Mouse (Mus musculus): ENCODE measurements at regions not wholly inside any gene's neighbourhood (a gene's known extent, or its start where the extent isn't known, plus 50 kb on each side); places are given as distances from the start of the nearest gene placed in this dataset.

GRCm38 (mm10) chr6:81795281-81795680 is 128.2 kb upstream of the Gcfc2 start:
- H3K4me2 ChIP-seq, result no peak overlapping the region
- no peaks in the 10 kb centered on the region for H3K4me1 ChIP-seq
- 76% methylated on average over 6 of the region's 6 CpGs for WGBS
- no peak for ATAC-seq (ENCODE audit: insufficient number of reproducible peaks, insufficient read depth, low FRiP score, low TSS enrichment, low read depth)
- H3K9me3 ChIP-seq, result no peaks in the 10 kb centered on the region
- no peak overlapping the region for H3K27ac ChIP-seq
- H3K4me3 ChIP-seq, result no peak overlapping the region
- no peaks in the 10 kb centered on the region for H3K36me3 ChIP-seq
- no peak overlapping the region for H3K9ac ChIP-seq
- no peaks in the 10 kb centered on the region for H3K27me3 ChIP-seq

GRCm38 (mm10) chr6:81800822-81801221 is 122.6 kb upstream of the Gcfc2 start:
- no peak overlapping the region for H3K27ac ChIP-seq
- WGBS, result 80% methylated on average over 3 of the region's 3 CpGs
- no peak overlapping the region for H3K9ac ChIP-seq
- no peak overlapping the region for H3K4me3 ChIP-seq
- 0 out of 2 replicates have a peak, but pooled peaks cover 4% of the 10 kb centered on the region for H3K9me3 ChIP-seq
- H3K36me3 ChIP-seq, result no peaks in the 10 kb centered on the region
- no peak overlapping the region for H3K4me2 ChIP-seq
- no peaks in the 10 kb centered on the region for H3K27me3 ChIP-seq
- H3K4me1 ChIP-seq, result peaks cover 4% of the 10 kb centered on the region; the same call in 1 of the 2 replicates
- ATAC-seq (ENCODE audit: insufficient number of reproducible peaks, insufficient read depth, low FRiP score, low TSS enrichment, low read depth), result no peak

GRCm38 (mm10) chr6:81801804-81802203 is 121.7 kb upstream of the Gcfc2 start:
- Histone ChIP-seq H3K27ac (no peak overlapping the region), H3K9ac (no peak overlapping the region), H3K4me3 (no peak overlapping the region), H3K4me1 (peaks cover 4% of the 10 kb centered on the region; the same call in 1 of the 2 replicates), H3K4me2 (no peak overlapping the region), H3K36me3 (no peaks in the 10 kb centered on the region), H3K9me3 (0 out of 2 replicates have a peak, but pooled peaks cover 4% of the 10 kb centered on the region), H3K27me3 (no peaks in the 10 kb centered on the region)
- WGBS, result 76% methylated on average over 3 of the region's 3 CpGs
- ATAC-seq (ENCODE audit: insufficient number of reproducible peaks, insufficient read depth, low FRiP score, low TSS enrichment, low read depth), result no peak

- no peak overlapping the region for H3K27ac ChIP-seq
- no peak overlapping the region for H3K4me3 ChIP-seq
- no peaks in the 10 kb centered on the region for H3K27me3 ChIP-seq
- WGBS, result 93% methylated on average over 11 of the region's 11 CpGs
- H3K9me3 ChIP-seq, result 0 out of 2 replicates have a peak, but pooled peaks cover 4% of the 10 kb centered on the region
- no peak for ATAC-seq (ENCODE audit: insufficient number of reproducible peaks, insufficient read depth, low FRiP score, low TSS enrichment, low read depth)
- H3K4me1 ChIP-seq, result peaks cover 4% of the 10 kb centered on the region; the same call in 1 of the 2 replicates
- no peak overlapping the region for H3K9ac ChIP-seq
- H3K4me2 ChIP-seq, result no peak overlapping the region
- no peaks in the 10 kb centered on the region for H3K36me3 ChIP-seq
Measured at GRCm38 (mm10) chr6:81805942-81806341, 117.5 kb upstream of the Gcfc2 start.

- Histone ChIP-seq H3K9me3 (no peaks in the 10 kb centered on the region), H3K36me3 (no peaks in the 10 kb centered on the region), H3K4me2 (no peak overlapping the region), H3K27ac (no peak overlapping the region), H3K4me3 (no peak overlapping the region), H3K27me3 (no peaks in the 10 kb centered on the region), H3K4me1 (peaks cover 4% of the 10 kb centered on the region; the same call in 1 of the 2 replicates), H3K9ac (no peak overlapping the region)
- ATAC-seq (ENCODE audit: insufficient number of reproducible peaks, insufficient read depth, low FRiP score, low TSS enrichment, low read depth), result no peak
- 88% methylated on average over 13 of the region's 13 CpGs for WGBS
Measured at GRCm38 (mm10) chr6:81808712-81809111, 114.8 kb upstream of the Gcfc2 start.

- no peaks in the 10 kb centered on the region for H3K4me1 ChIP-seq
- no peak overlapping the region for H3K4me3 ChIP-seq
- H3K9me3 ChIP-seq, result no peaks in the 10 kb centered on the region
- H3K9ac ChIP-seq, result no peak overlapping the region
- no peaks in the 10 kb centered on the region for H3K27me3 ChIP-seq
- whole genome bisulfite sequencing, result 79% methylated on average over 8 of the region's 8 CpGs
- H3K27ac ChIP-seq, result no peak overlapping the region
- no peak overlapping the region for H3K4me2 ChIP-seq
- no peaks in the 10 kb centered on the region for H3K36me3 ChIP-seq
- ATAC-seq (ENCODE audit: insufficient number of reproducible peaks, insufficient read depth, low FRiP score, low TSS enrichment, low read depth), result no peak
Measured at GRCm38 (mm10) chr6:81815248-81815961, 108.1 kb upstream of the Gcfc2 start.

- 87% methylated on average over 7 of the region's 7 CpGs for WGBS
- ATAC-seq (ENCODE audit: insufficient number of reproducible peaks, insufficient read depth, low FRiP score, low TSS enrichment, low read depth), result no peak
- Histone ChIP-seq H3K36me3 (no peaks in the 10 kb centered on the region), H3K27me3 (no peaks in the 10 kb centered on the region), H3K4me1 (no peaks in the 10 kb centered on the region), H3K9ac (no peak overlapping the region), H3K9me3 (no peaks in the 10 kb centered on the region), H3K4me2 (no peak overlapping the region), H3K27ac (no peak overlapping the region), H3K4me3 (no peak overlapping the region)
Measured at GRCm38 (mm10) chr6:81815962-81816338, 107.5 kb upstream of the Gcfc2 start.

GRCm38 (mm10) chr6:81817050-81817827 is 106.2 kb upstream of the Gcfc2 start:
- ATAC-seq (ENCODE audit: insufficient number of reproducible peaks, insufficient read depth, low FRiP score, low TSS enrichment, low read depth), result no peak
- Histone ChIP-seq H3K27ac (no peak overlapping the region), H3K9ac (no peak overlapping the region), H3K4me3 (no peak overlapping the region), H3K4me2 (no peak overlapping the region), H3K27me3 (no peaks in the 10 kb centered on the region), H3K4me1 (no peaks in the 10 kb centered on the region), H3K9me3 (no peaks in the 10 kb centered on the region), H3K36me3 (no peaks in the 10 kb centered on the region)
- WGBS, result 76% methylated on average over 9 of the region's 9 CpGs

GRCm38 (mm10) chr6:81818573-81818972 is 104.9 kb upstream of the Gcfc2 start:
- H3K4me1 ChIP-seq, result no peaks in the 10 kb centered on the region
- 92% methylated on average over 10 of the region's 10 CpGs for WGBS
- H3K4me3 ChIP-seq, result no peak overlapping the region
- no peaks in the 10 kb centered on the region for H3K9me3 ChIP-seq
- H3K36me3 ChIP-seq, result no peaks in the 10 kb centered on the region
- H3K9ac ChIP-seq, result no peak overlapping the region
- ATAC-seq (ENCODE audit: insufficient number of reproducible peaks, insufficient read depth, low FRiP score, low TSS enrichment, low read depth), result no peak
- no peak overlapping the region for H3K4me2 ChIP-seq
- H3K27ac ChIP-seq, result no peak overlapping the region
- no peaks in the 10 kb centered on the region for H3K27me3 ChIP-seq

- no peaks in the 10 kb centered on the region for H3K27me3 ChIP-seq
- no peaks in the 10 kb centered on the region for H3K9me3 ChIP-seq
- H3K4me2 ChIP-seq, result no peak overlapping the region
- H3K36me3 ChIP-seq, result no peaks in the 10 kb centered on the region
- no peak overlapping the region for H3K9ac ChIP-seq
- ATAC-seq (ENCODE audit: insufficient number of reproducible peaks, insufficient read depth, low FRiP score, low TSS enrichment, low read depth), result no peak
- H3K4me3 ChIP-seq, result no peak overlapping the region
- no peaks in the 10 kb centered on the region for H3K4me1 ChIP-seq
- H3K27ac ChIP-seq, result no peak overlapping the region
- 68% methylated on average over 5 of the region's 5 CpGs for WGBS
Measured at GRCm38 (mm10) chr6:81820078-81820477, 103.4 kb upstream of the Gcfc2 start.

GRCm38 (mm10) chr6:81839474-81840153 is 83.9 kb upstream of the Gcfc2 start:
- 72% methylated on average over 11 of the region's 11 CpGs for WGBS
- Histone ChIP-seq H3K9ac (no peak overlapping the region), H3K4me2 (no peak overlapping the region), H3K27me3 (no peaks in the 10 kb centered on the region), H3K4me1 (no peaks in the 10 kb centered on the region), H3K4me3 (no peak overlapping the region), H3K9me3 (no peaks in the 10 kb centered on the region), H3K36me3 (no peaks in the 10 kb centered on the region), H3K27ac (no peak overlapping the region)
- no peak for ATAC-seq (ENCODE audit: insufficient number of reproducible peaks, insufficient read depth, low FRiP score, low TSS enrichment, low read depth)
